Mouse (Mus musculus): ENCODE data around the gene Myo9a.

- no peak for TF ChIP-seq POLR2A (IDR thresholded peaks at IDR 0.05; ENCODE audit: insufficient read depth, low read length)
- TF ChIP-seq CTCF (IDR thresholded peaks at IDR 0.05; ENCODE audit: low read depth, low read length) = no peak
- TF ChIP-seq EP300 (IDR thresholded peaks at IDR 0.05; ENCODE audit: insufficient read depth, low read depth, low read length) = no peak
Measured at GRCm38 (mm10) chr9:59965046-59965445, 214.3 kb downstream of the Myo9a start.
